Mouse (Mus musculus) cerebellum, adult 2 months (tissue): ENCODE measurements at regions not wholly inside any gene's neighbourhood (a gene's known extent, or its start where the extent isn't known, plus 50 kb on each side); places are given as distances from the start of the nearest gene placed in this dataset.

Experiments used
- DNase-seq, 2 experiments: peaks; one replicate each; pipeline ENCODE4 v3.0.0; 2021
- H3K27ac ChIP-seq: fragments of 200-500 bp; 2 replicates; pipeline ENCODE4 v1.5.1; 2012; ENCODE audit warnings: low read length, control low read depth, inconsistent platforms; ENCODE audit not compliant: insufficient read depth
- H3K27me3 ChIP-seq: fragments of 200-500 bp; 2 replicates; pipeline ENCODE4 v1.6.1; 2012; ENCODE audit warnings: inconsistent platforms, mild to moderate bottlenecking, low read length, moderate library complexity; ENCODE audit not compliant: control insufficient read depth, insufficient read depth
- H3K4me1 ChIP-seq: fragments of 200-500 bp; 2 replicates; pipeline ENCODE4 v1.6.1; 2011; ENCODE audit warnings: low read length; ENCODE audit not compliant: control insufficient read depth, insufficient read depth
- H3K4me3 ChIP-seq: fragments of 200-500 bp; replicated peaks from 2 replicates; pipeline ENCODE3; 2011; ENCODE audit warnings: mild to moderate bottlenecking, low read depth, low read length, control low read depth; ENCODE audit not compliant: insufficient read depth
- CTCF ChIP-seq: fragments of 200-500 bp; IDR thresholded peaks from 2 replicates; pipeline ENCODE4 v1.5.1; 2011; ENCODE audit warnings: low read depth, mild to moderate bottlenecking, control low read depth, low read length, moderate library complexity, borderline replicate concordance; ENCODE audit not compliant: insufficient read depth
- POLR2A ChIP-seq: fragments of 200-500 bp; IDR thresholded peaks from 2 replicates; pipeline ENCODE4 v1.6.1; 2011; ENCODE audit warnings: low read length, control low read depth, borderline replicate concordance; ENCODE audit not compliant: insufficient read depth
- WGBS: fragments of 180-500 bp; shearing (Covaris S2); methylation state at CpG from one replicate; pipeline ENCODE4 v1.1.7; 2018; 5-methylcytosine and 5-hydroxymethylcytosine counted together

GRCm38 (mm10) chr6:51761506-51761905 is 237.8 kb downstream of the Snx10 start:
- WGBS = 94% methylated on average over 5 of the region's 5 CpGs
- TF ChIP-seq CTCF (no peak), POLR2A (no peak)
- Histone ChIP-seq H3K4me1 (peaks cover 10% of the 10 kb centered on the region), H3K27me3 (no peaks in the 10 kb centered on the region), H3K4me3 (no peak overlapping the region), H3K27ac (no peak overlapping the region)
- no peak for DNase-seq

GRCm38 (mm10) chr6:51766482-51766881 is 242.8 kb downstream of the Snx10 start:
- TF ChIP-seq CTCF = no peak
- TF ChIP-seq POLR2A = no peak
- Histone ChIP-seq H3K27ac (no peak overlapping the region), H3K27me3 (no peaks in the 10 kb centered on the region), H3K4me3 (no peak overlapping the region), H3K4me1 (peaks cover 6% of the 10 kb centered on the region; the same call in 1 of the 2 replicates)
- WGBS = 57% methylated on average over 3 of the region's 3 CpGs
- DNase-seq = no peak

GRCm38 (mm10) chr6:51767582-51768341 is 244.1 kb downstream of the Snx10 start:
- Histone ChIP-seq H3K27me3 (no peaks in the 10 kb centered on the region), H3K27ac (peak overlapping the region; percentile 5), H3K4me3 (peak overlapping the region; percentile 2), H3K4me1 (peaks cover 6% of the 10 kb centered on the region; the same call in 1 of the 2 replicates)
- WGBS = 27% methylated on average over 15 of the region's 15 CpGs
- peak; percentile 77 to 83 for DNase-seq
- TF ChIP-seq CTCF (no peak), POLR2A (no peak)

GRCm38 (mm10) chr6:51771001-51771400 is 241.3 kb downstream of the Skap2 start:
- no peak overlapping the region for H3K27ac ChIP-seq
- H3K4me3 ChIP-seq = no peak overlapping the region
- WGBS = 92% methylated on average over 9 of the region's 9 CpGs
- peaks cover 6% of the 10 kb centered on the region; the same call in 1 of the 2 replicates for H3K4me1 ChIP-seq
- no peak for DNase-seq
- H3K27me3 ChIP-seq = no peaks in the 10 kb centered on the region
- TF ChIP-seq CTCF (no peak), POLR2A (no peak)

- no peak for DNase-seq
- TF ChIP-seq POLR2A (no peak), CTCF (no peak)
- Histone ChIP-seq H3K4me3 (no peak overlapping the region), H3K27ac (no peak overlapping the region), H3K4me1 (peaks cover 6% of the 10 kb centered on the region; the same call in 1 of the 2 replicates), H3K27me3 (no peaks in the 10 kb centered on the region)
- 90% methylated on average over 11 of the region's 11 CpGs for WGBS
Observed at GRCm38 (mm10) chr6:51771424-51771823, 240.9 kb downstream of the Skap2 start.

- no peak overlapping the region for H3K27ac ChIP-seq
- no peak for TF ChIP-seq POLR2A
- no peaks in the 10 kb centered on the region for H3K4me1 ChIP-seq
- H3K4me3 ChIP-seq = no peak overlapping the region
- WGBS = 76% methylated on average over 3 of the region's 3 CpGs
- H3K27me3 ChIP-seq = no peaks in the 10 kb centered on the region
- no peak for DNase-seq
Observed at GRCm38 (mm10) chr6:51774771-51775170, 237.6 kb downstream of the Skap2 start.

GRCm38 (mm10) chr6:51785615-51786014 is 226.7 kb downstream of the Skap2 start:
- TF ChIP-seq CTCF = no peak
- TF ChIP-seq POLR2A = no peak
- no peak for DNase-seq
- no peaks in the 10 kb centered on the region for H3K4me1 ChIP-seq
- WGBS = 72% methylated on average over 3 of the region's 3 CpGs
- no peak overlapping the region for H3K4me3 ChIP-seq
- no peak overlapping the region for H3K27ac ChIP-seq
- no peaks in the 10 kb centered on the region for H3K27me3 ChIP-seq

- DNase-seq = no peak
- Histone ChIP-seq H3K27me3 (no peaks in the 10 kb centered on the region), H3K27ac (no peak overlapping the region), H3K4me1 (no peaks in the 10 kb centered on the region), H3K4me3 (no peak overlapping the region)
- no peak for TF ChIP-seq CTCF
- TF ChIP-seq POLR2A = no peak
- WGBS = 81% methylated on average over 3 of the region's 3 CpGs
Observed at GRCm38 (mm10) chr6:51786836-51787235, 225.5 kb downstream of the Skap2 start.
